Comparison of ENCODE assay signal across 19 mouse cellular contexts in the genomic region with DNA sequence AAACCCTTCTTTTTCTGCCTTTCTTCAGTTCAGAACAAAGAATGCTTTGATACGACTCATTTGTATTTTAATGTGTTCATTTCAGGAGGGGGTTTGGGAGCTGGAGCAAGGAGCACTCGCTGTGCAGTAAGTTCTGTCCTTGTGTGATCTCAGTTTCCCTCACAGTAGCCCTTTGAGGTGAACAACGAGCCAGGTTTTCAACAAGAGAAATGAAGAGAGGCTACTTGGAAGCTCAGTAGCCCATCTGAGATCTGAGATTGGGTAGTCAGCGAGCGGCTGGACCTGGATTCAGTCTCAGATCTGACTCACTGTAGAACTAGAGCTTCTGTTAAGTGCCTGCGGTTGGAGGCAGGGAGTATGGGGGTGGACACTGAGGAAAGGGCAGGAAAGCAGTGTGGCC. TPM values are rescaled to one million over a fixed set of nuclear protein-coding genes. Genes with fewer than 3 reads are reported as not detected.
DNase-seq lines count a peak whose midpoint lies in the region; ATAC-seq and TF ChIP-seq lines count a peak whose summit lies in the region.
"Had no signal": no experiment of that assay in that cellular context is flagged by ENCODE, and none has a peak within 500 bp of the region (broad histone marks: within the 10 kb centered on the region; RNA-seq: fewer than 3 reads in every experiment).

No protein-coding gene starts in this region.

- DNase-seq in frontal cortex, postnatal 14 days (ENCODE audit: low spot score in 2 of 2): no peak
- DNase-seq in midbrain, embryonic 11.5 days (ENCODE audit: low spot score, missing footprints): peak; percentile 56
- no peak for DNase-seq in midbrain, postnatal 0 days (ENCODE audit: low spot score)
- peak; percentile 47 for DNase-seq in forebrain, embryonic 14.5 days (ENCODE audit: low spot score)
- DNase-seq in heart, adult 18-20 months: no peak
- no peak for DNase-seq in gastrocnemius, adult 18-20 months (ENCODE audit: low spot score)
- DNase-seq: embryo, embryonic 11 days; kidney, adult 2 months; thymus, adult 2 months had no signal

- WGBS in midbrain, embryonic 11.5 days: 80% methylated on average over 6 of the region's 6 CpGs
- whole genome bisulfite sequencing in midbrain, postnatal 0 days: 59% methylated on average over 6 of the region's 6 CpGs
- WGBS in forebrain, embryonic 14.5 days: 27% methylated on average over 6 of the region's 6 CpGs
- WGBS in stomach, embryonic 16.5 days: 70% methylated on average over 6 of the region's 6 CpGs

- H3K4me3 ChIP-seq in midbrain, embryonic 11.5 days (ENCODE audit: low read depth, low read length): no peak overlapping the region
- no peak overlapping the region for H3K4me3 ChIP-seq in midbrain, postnatal 0 days (ENCODE audit: low read depth, low read length)
- no peak overlapping the region for H3K4me3 ChIP-seq in forebrain, embryonic 14.5 days (ENCODE audit: low read depth, low read length)
- H3K4me3 ChIP-seq in stomach, embryonic 16.5 days (replicated peaks; ENCODE audit: low read length): no peak overlapping the region

- H3K9me3 ChIP-seq in midbrain, embryonic 11.5 days (ENCODE audit: control insufficient read depth, low read length): no peaks in the 10 kb centered on the region
- H3K9me3 ChIP-seq in midbrain, postnatal 0 days (ENCODE audit: low read length): no peaks in the 10 kb centered on the region
- H3K9me3 ChIP-seq in forebrain, embryonic 14.5 days (replicated peaks; ENCODE audit: control insufficient read depth, low read length): no peaks in the 10 kb centered on the region
- no peaks in the 10 kb centered on the region for H3K9me3 ChIP-seq in stomach, embryonic 16.5 days (replicated peaks; ENCODE audit: control insufficient read depth, low read length)

- no peak overlapping the region for H3K9ac ChIP-seq in midbrain, embryonic 11.5 days (ENCODE audit: low read length)
- H3K9ac ChIP-seq in midbrain, postnatal 0 days (replicated peaks; ENCODE audit: low read length, poor library complexity, severe bottlenecking): no peak overlapping the region
- H3K9ac ChIP-seq in forebrain, embryonic 14.5 days (ENCODE audit: low read length): peak overlapping the region; percentile 26; the same call in 1 of the 2 replicates
- H3K9ac ChIP-seq in stomach, embryonic 16.5 days (ENCODE audit: low read length): peak overlapping the region; percentile 25; the same call in 1 of the 2 replicates

- H3K36me3 ChIP-seq in midbrain, embryonic 11.5 days (ENCODE audit: control insufficient read depth, insufficient read depth, low read length): no peaks in the 10 kb centered on the region
- no peaks in the 10 kb centered on the region; the same call in 1 of the 2 replicates for H3K36me3 ChIP-seq in midbrain, postnatal 0 days (ENCODE audit: insufficient read depth, low read length)
- no peaks in the 10 kb centered on the region for H3K36me3 ChIP-seq in forebrain, embryonic 14.5 days (ENCODE audit: control insufficient read depth, insufficient read depth, low read length)
- no peaks in the 10 kb centered on the region for H3K36me3 ChIP-seq in stomach, embryonic 16.5 days (ENCODE audit: control insufficient read depth, insufficient read depth, low read length)

- H3K4me2 ChIP-seq in midbrain, embryonic 11.5 days: no peak overlapping the region
- no peak overlapping the region for H3K4me2 ChIP-seq in midbrain, postnatal 0 days (ENCODE audit: low read depth, low read length, poor library complexity, severe bottlenecking)
- H3K4me2 ChIP-seq in forebrain, embryonic 14.5 days (ENCODE audit: low read length): no peak overlapping the region
- no peak overlapping the region for H3K4me2 ChIP-seq in stomach, embryonic 16.5 days (ENCODE audit: low read depth, low read length)

- H3K4me1 ChIP-seq in midbrain, embryonic 11.5 days (ENCODE audit: control insufficient read depth, insufficient read depth, low read length): peaks cover 8% of the 10 kb centered on the region
- 0 out of 2 replicates have a peak, but pooled peaks cover 3% of the 10 kb centered on the region for H3K4me1 ChIP-seq in midbrain, postnatal 0 days (ENCODE audit: insufficient read depth, low read length)
- H3K4me1 ChIP-seq in forebrain, embryonic 14.5 days (ENCODE audit: control insufficient read depth, insufficient read depth, low read length): peaks cover 12% of the 10 kb centered on the region
- peaks cover 38% of the 10 kb centered on the region for H3K4me1 ChIP-seq in stomach, embryonic 16.5 days (ENCODE audit: control insufficient read depth, insufficient read depth, low read length)

- H3K27ac ChIP-seq in midbrain, embryonic 11.5 days (ENCODE audit: low read depth, low read length): no peak overlapping the region
- H3K27ac ChIP-seq in midbrain, postnatal 0 days (ENCODE audit: low read depth, low read length): no peak overlapping the region
- peak overlapping the region; percentile 15 for H3K27ac ChIP-seq in forebrain, embryonic 14.5 days (ENCODE audit: low read depth, low read length)
- no peak overlapping the region; the same call in 1 of the 2 replicates for H3K27ac ChIP-seq in stomach, embryonic 16.5 days (ENCODE audit: low read length)

- no peaks in the 10 kb centered on the region for H3K27me3 ChIP-seq in midbrain, embryonic 11.5 days (ENCODE audit: control insufficient read depth, insufficient read depth, low read length)
- no peaks in the 10 kb centered on the region for H3K27me3 ChIP-seq in midbrain, postnatal 0 days (ENCODE audit: insufficient read depth, low read length)
- no peaks in the 10 kb centered on the region for H3K27me3 ChIP-seq in forebrain, embryonic 14.5 days (replicated peaks; ENCODE audit: control insufficient read depth, insufficient read depth, low read length)
- H3K27me3 ChIP-seq in stomach, embryonic 16.5 days (ENCODE audit: control insufficient read depth, insufficient read depth, low read length): no peaks in the 10 kb centered on the region

- peak; percentile 58; the same call in 1 of the 2 replicates for ATAC-seq in frontal cortex, adult (ENCODE audit: low TSS enrichment)
- no peak for ATAC-seq in midbrain, embryonic 11.5 days (ENCODE audit: low FRiP score)
- ATAC-seq in midbrain, postnatal 0 days (ENCODE audit: low FRiP score): no peak
- ATAC-seq in forebrain, embryonic 14.5 days: no peak
- no peak for ATAC-seq in stomach, embryonic 16.5 days (ENCODE audit: insufficient read depth, low FRiP score)

- no peak for TF ChIP-seq CTCF in midbrain, postnatal 0 days (IDR thresholded peaks at IDR 0.05)

RNA-seq across cellular contexts. Expression of a gene that starts 11.2 kb away (rescaled TPM):
- polyA plus RNA-seq in midbrain, embryonic 11.5 days (2014; fragmentation: Nextera tagmentation; extraction: Ambion mirVana): 12.3 and 12.9 TPM in 2 replicates
- 80.9 and 82.1 TPM in 2 replicates for total RNA-seq in midbrain, postnatal 0 days (2014; rRNA removed)
- 15.6 and 17.1 TPM in 2 replicates for polyA plus RNA-seq in midbrain, postnatal 0 days (2015; fragmentation: Nextera tagmentation; extraction: Ambion mirVana)
- polyA plus RNA-seq in forebrain, embryonic 14.5 days (2014; fragmentation: Nextera tagmentation; extraction: Ambion mirVana): 10.4 and 13.6 TPM in 2 replicates
- 12.5 and 13.0 TPM in 2 replicates for polyA plus RNA-seq in stomach, embryonic 16.5 days (2015; fragmentation: Nextera tagmentation; extraction: Ambion mirVana)
- 10 to 100 TPM; 41.3 to 48.0 TPM for total RNA-seq in heart, adult 18-20 months (2021)
- 10 to 100 TPM; 28.8 to 34.1 TPM for total RNA-seq in gastrocnemius, adult 18-20 months (2021)

RNA-seq across cellular contexts. Expression of a gene that starts 34.0 kb away (rescaled TPM):
- polyA plus RNA-seq in midbrain, embryonic 11.5 days (2014; fragmentation: Nextera tagmentation; extraction: Ambion mirVana): 3.5 and 4.0 TPM in 2 replicates
- total RNA-seq in midbrain, postnatal 0 days (2014; rRNA removed): 46.8 and 71.5 TPM in 2 replicates
- polyA plus RNA-seq in midbrain, postnatal 0 days (2015; fragmentation: Nextera tagmentation; extraction: Ambion mirVana): 18.0 and 19.4 TPM in 2 replicates
- 4.8 and 5.8 TPM in 2 replicates for polyA plus RNA-seq in forebrain, embryonic 14.5 days (2014; fragmentation: Nextera tagmentation; extraction: Ambion mirVana)
- 17.8 and 21.5 TPM in 2 replicates for polyA plus RNA-seq in stomach, embryonic 16.5 days (2015; fragmentation: Nextera tagmentation; extraction: Ambion mirVana)
- 1 to 10 TPM; 5.9 to 6.1 TPM for total RNA-seq in heart, adult 18-20 months (2021)
- 10 to 100 TPM; 12.2 to 17.7 TPM for total RNA-seq in gastrocnemius, adult 18-20 months (2021)

RNA-seq across cellular contexts. Expression of a gene that starts 41.1 kb away (rescaled TPM):
- polyA plus RNA-seq in midbrain, embryonic 11.5 days (2014; fragmentation: Nextera tagmentation; extraction: Ambion mirVana): not detected in 2 replicates
- not detected in 2 replicates for total RNA-seq in midbrain, postnatal 0 days (2014; rRNA removed)
- not detected in 2 replicates for polyA plus RNA-seq in midbrain, postnatal 0 days (2015; fragmentation: Nextera tagmentation; extraction: Ambion mirVana)
- polyA plus RNA-seq in forebrain, embryonic 14.5 days (2014; fragmentation: Nextera tagmentation; extraction: Ambion mirVana): not detected in 2 replicates
- polyA plus RNA-seq in stomach, embryonic 16.5 days (2015; fragmentation: Nextera tagmentation; extraction: Ambion mirVana): not detected in 2 replicates
- total RNA-seq in heart, adult 18-20 months (2021): not detected
- not detected for total RNA-seq in gastrocnemius, adult 18-20 months (2021)
- total RNA-seq: adrenal gland, adult 18-20 months; MEL; monocyte, adult 5-6 weeks had no signal
- polyA plus RNA-seq: gonadal fat pad, adult 2 months; heart, postnatal 0 days; kidney, adult 2 months; lung, embryonic 16.5 days; spleen, adult 2 months; thymus, adult 2 months had no signal

RNA-seq across cellular contexts. Expression of a gene that starts 41.8 kb away (rescaled TPM):
- not detected in 2 replicates for polyA plus RNA-seq in midbrain, embryonic 11.5 days (2014; fragmentation: Nextera tagmentation; extraction: Ambion mirVana)
- total RNA-seq in midbrain, postnatal 0 days (2014; rRNA removed): not detected in 2 replicates
- not detected in 2 replicates for polyA plus RNA-seq in midbrain, postnatal 0 days (2015; fragmentation: Nextera tagmentation; extraction: Ambion mirVana)
- not detected in 2 replicates for polyA plus RNA-seq in forebrain, embryonic 14.5 days (2014; fragmentation: Nextera tagmentation; extraction: Ambion mirVana)
- polyA plus RNA-seq in stomach, embryonic 16.5 days (2015; fragmentation: Nextera tagmentation; extraction: Ambion mirVana): not detected in 2 replicates
- not detected for total RNA-seq in heart, adult 18-20 months (2021)
- total RNA-seq in gastrocnemius, adult 18-20 months (2021): not detected
- total RNA-seq: adrenal gland, adult 18-20 months; MEL; monocyte, adult 5-6 weeks had no signal
- polyA plus RNA-seq: heart, postnatal 0 days; kidney, adult 2 months; limb, embryonic 14.5 days; lung, embryonic 16.5 days; spleen, adult 2 months had no signal

RNA-seq across cellular contexts. Expression of a gene that starts 45.1 kb away (rescaled TPM):
- not detected in 2 replicates for polyA plus RNA-seq in midbrain, embryonic 11.5 days (2014; fragmentation: Nextera tagmentation; extraction: Ambion mirVana)
- not detected in 2 replicates for total RNA-seq in midbrain, postnatal 0 days (2014; rRNA removed)
- polyA plus RNA-seq in midbrain, postnatal 0 days (2015; fragmentation: Nextera tagmentation; extraction: Ambion mirVana): 0.78 and 1.1 TPM in 2 replicates
- polyA plus RNA-seq in forebrain, embryonic 14.5 days (2014; fragmentation: Nextera tagmentation; extraction: Ambion mirVana): not detected in 2 replicates
- 0.37 TPM in 1 of 2 replicates, not detected in the other for polyA plus RNA-seq in stomach, embryonic 16.5 days (2015; fragmentation: Nextera tagmentation; extraction: Ambion mirVana)
- not detected for total RNA-seq in heart, adult 18-20 months (2021)
- 10 to 100 TPM; 14.7 to 20.6 TPM for total RNA-seq in gastrocnemius, adult 18-20 months (2021)
- polyA plus RNA-seq: heart, postnatal 0 days had no signal

Comparison
In these comparisons a context has a peak if more than half of its experiments do, and no peak if none do; other contexts are left out.
1. DNase-seq: peak in midbrain, embryonic 11.5 days (single experiment) and forebrain, embryonic 14.5 days (single experiment); none in frontal cortex, postnatal 14 days (0 of 2), midbrain, postnatal 0 days (single experiment), heart, adult 18-20 months (0 of 2) and gastrocnemius, adult 18-20 months (single experiment).
2. H3K9ac ChIP-seq: peak in forebrain, embryonic 14.5 days (single experiment) and stomach, embryonic 16.5 days (single experiment); none in midbrain, embryonic 11.5 days (single experiment) and midbrain, postnatal 0 days (single experiment).